Mouse (Mus musculus) gastrocnemius, adult 18-20 months (tissue): ENCODE measurements around the gene Crybb3. TPM values are rescaled to one million over a fixed set of nuclear protein-coding genes. Genes with fewer than 3 reads are reported as not detected.

Source experiments
- DNase-seq: peaks from one replicate; pipeline ENCODE4 v3.0.0; 2021; ENCODE audit warnings: low spot score
- total RNA-seq, 2 experiments: library from RNA; stranded (reverse); gene quantifications; 2 replicates each; pipeline ENCODE4 v1.2.3; 2021

Crybb3 gene
- total RNA-seq, 2 experiments from 2014 or later = 0.31 TPM; not detected in 1

- DNase-seq = no peak
Measured at GRCm38 (mm10) chr5:113049876-113050275, 31.5 kb downstream of the Crybb3 start.

GRCm38 (mm10) chr5:113045511-113046273 lies 35.7 kb downstream of the Crybb3 start:
- no peak for DNase-seq

DNA sequence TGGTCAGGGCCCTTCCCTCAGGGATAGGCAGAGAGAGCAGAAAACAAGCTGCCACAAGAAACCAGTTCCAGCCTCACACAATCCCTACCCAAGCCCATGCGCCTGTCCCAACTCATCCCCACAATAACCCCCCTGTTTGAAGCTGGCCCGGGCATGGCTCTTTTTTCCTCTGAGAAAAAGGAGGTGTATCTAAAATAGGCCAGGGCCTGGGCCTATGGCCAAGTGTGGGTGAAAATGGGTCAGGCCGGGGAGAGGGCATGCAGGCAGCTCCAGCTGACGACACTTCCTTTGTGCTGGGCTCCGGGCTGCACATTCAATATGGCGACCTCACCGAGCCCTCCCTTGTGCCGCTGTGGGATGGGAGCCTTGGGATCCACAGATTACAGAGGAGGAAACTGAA lies 37.9 kb downstream of the Crybb3 start:
- DNase-seq = peak; percentile 64

- DNase-seq = peak; percentile 65
Measured at GRCm38 (mm10) chr5:113041567-113042071, 39.8 kb downstream of the Crybb3 start.

DNA sequence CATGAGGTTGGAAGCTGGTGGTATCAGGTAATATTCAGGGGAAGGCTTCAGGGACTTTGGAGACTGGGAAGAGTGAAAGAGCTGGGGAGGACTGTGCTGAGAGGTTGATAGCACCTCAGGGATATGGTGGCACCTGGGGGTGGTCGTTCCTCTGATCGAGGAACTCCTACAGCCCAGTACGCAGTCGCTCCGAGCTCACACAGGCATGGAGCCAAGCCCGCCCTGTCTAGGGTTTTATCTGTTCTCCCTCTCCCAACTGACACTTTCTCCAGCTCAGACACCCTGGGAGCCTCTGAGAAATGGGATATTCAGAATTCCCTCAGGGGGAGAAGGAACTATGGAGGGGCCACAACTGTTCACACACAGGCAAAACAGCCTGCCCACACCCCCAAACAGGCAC lies 40.6 kb downstream of the Crybb3 start:
- no peak for DNase-seq

GRCm38 (mm10) chr5:113038601-113039000 lies 42.8 kb downstream of the Crybb3 start:
- no peak for DNase-seq

DNA sequence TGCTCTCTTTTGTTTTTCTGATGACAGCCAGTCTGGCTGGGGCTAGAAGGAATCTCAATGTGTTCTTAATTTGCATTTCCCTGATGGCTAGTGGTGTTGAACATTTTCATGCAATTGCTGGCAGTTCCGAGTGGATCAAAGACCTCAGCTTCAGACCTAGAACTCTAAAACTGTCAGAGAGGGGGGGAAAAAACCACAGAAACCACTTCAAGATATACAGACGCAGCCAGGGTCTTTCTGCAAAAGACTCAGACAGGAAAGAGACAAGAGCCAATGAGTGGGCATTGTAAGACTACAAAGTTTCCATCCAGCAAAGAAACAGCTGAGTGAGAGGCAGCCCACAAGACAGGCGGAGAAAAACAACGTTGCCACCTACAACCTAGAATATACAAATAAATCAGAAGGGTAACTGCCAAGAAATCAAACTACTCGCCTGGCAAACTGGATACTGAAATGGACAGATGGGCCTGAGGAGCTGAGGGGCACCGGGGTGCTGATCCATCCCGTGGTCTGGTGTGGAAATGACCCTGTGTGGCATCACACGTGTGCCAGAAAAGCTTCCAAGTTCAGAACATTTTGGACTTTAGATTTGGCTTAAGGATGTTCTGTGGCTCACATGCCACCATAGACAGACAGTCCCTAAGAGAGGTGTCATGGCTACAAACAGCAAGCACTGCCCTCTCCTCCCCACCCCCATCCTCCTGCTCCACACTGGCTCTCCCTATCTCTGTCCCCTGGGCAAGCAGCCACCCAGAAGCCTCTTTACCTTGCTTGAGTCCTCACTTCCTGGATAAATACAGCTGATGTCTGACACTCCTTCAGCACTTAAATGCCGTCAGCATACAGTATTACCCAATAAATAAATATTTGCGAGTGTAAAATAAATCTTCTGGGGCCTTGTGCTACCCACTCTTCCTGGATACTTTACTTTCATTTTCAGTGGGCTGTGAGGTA lies 46.0 kb downstream of the Crybb3 start:
- DNase-seq = no peak

GRCm38 (mm10) chr5:113031201-113031754 lies 50.1 kb downstream of the Crybb3 start:
- no peak for DNase-seq

DNA sequence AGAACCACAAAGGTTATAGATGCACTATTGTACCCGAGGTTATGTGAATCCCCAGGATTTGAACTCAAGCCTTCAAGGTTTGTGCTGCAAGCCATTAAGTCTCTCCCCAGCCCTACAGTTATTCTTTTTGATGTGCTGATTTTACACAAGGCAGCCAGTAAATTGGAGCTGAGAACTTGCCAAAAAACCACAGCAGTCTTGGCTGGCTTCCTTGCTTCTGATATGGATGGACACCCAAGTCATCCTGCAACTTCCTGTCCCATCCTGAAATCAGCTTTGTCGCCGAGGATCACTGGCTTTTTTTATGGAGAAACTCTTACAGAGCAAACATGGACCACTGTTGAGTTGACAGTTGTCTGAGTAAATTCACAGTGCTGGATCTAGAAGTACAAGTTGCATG lies 51.3 kb downstream of the Crybb3 start:
- no peak for DNase-seq

- no peak for DNase-seq
Measured at GRCm38 (mm10) chr5:113026706-113027105, 54.7 kb downstream of the Crybb3 start.

Other genes with a start within 250 kb of the Crybb3 start
- 100 to 1,000 TPM; 309 to 349 TPM for gene Myo18b, start 185.2 kb downstream of the Crybb3 start, total RNA-seq
- gene Grk3, start 65.8 kb downstream of the Crybb3 start, total RNA-seq = 1 to 10 TPM; 4.6 to 5.7 TPM
- not detected for gene Crybb2, start 11.5 kb downstream of the Crybb3 start, total RNA-seq
- gene 2900026A02Rik, start 139.7 kb upstream of the Crybb3 start, total RNA-seq = 10 to 100 TPM; 21.3 to 25.8 TPM
- not detected for gene Tmem211, start 145.3 kb upstream of the Crybb3 start, total RNA-seq
- gene Sgsm1, start 229.2 kb upstream of the Crybb3 start, total RNA-seq = under 1 TPM; 0.38 to 0.39 TPM